Mouse (Mus musculus): Measurements from ENCODE around the gene Zbtb17.

- TF ChIP-seq MAFK (IDR thresholded peaks at IDR 0.05; ENCODE audit: insufficient read depth, low read depth, low read length) (no peak), ZNF384 (IDR thresholded peaks at IDR 0.05; ENCODE audit: low read depth, low read length) (no peak)
Measured at GRCm38 (mm10) chr4:141394751-141395150, 49.7 kb upstream of the Zbtb17 start.
